Mouse (Mus musculus) liver, embryonic 16.5 days (tissue): Measurements from ENCODE around the gene Acsl3. TPM values are rescaled to one million over a fixed set of nuclear protein-coding genes. Genes with fewer than 3 reads are reported as not detected.

Source experiments
- polyA plus RNA-seq: library from polyadenylated mRNA; unstranded; fragments of >200 nt; fragmentation: Nextera tagmentation; extraction: Ambion mirVana; gene quantifications from 2 replicates; pipeline ENCODE4 v1.2.1, GENCODE M21; 2015

Acsl3 gene
- polyA plus RNA-seq, 1 experiment from 2014 or later, result 18.9 TPM

Other genes starting within 250 kb of the Acsl3 start
- 79.1 and 87.2 TPM in 2 replicates for gene Farsb, start 168.9 kb upstream of the Acsl3 start, polyA plus RNA-seq
- not detected in 2 replicates for gene Mogat1, start 146.8 kb upstream of the Acsl3 start, polyA plus RNA-seq
- not detected in 2 replicates for gene BC035947, start 145.7 kb upstream of the Acsl3 start, polyA plus RNA-seq
- gene Utp14b, start 213 bp downstream of the Acsl3 start, polyA plus RNA-seq, result 0.63 and 0.64 TPM in 2 replicates
- gene Kcne4, start 158.9 kb downstream of the Acsl3 start, polyA plus RNA-seq, result 0.25 and 0.32 TPM in 2 replicates